Mouse (Mus musculus) embryonic facial prominence, embryonic 10.5 days (tissue): Measurements from ENCODE around the gene Prss33. TPM values are rescaled to one million over a fixed set of nuclear protein-coding genes. Genes with fewer than 3 reads are reported as not detected.

ENCODE experiments used
- DNase-seq: peaks from one replicate; pipeline ENCODE4 v3.0.0-alpha.2; 2017; ENCODE audit warnings: low spot score
- H3K27ac ChIP-seq: fragments of 300-500 bp; sonication (generic); replicated peaks from 2 replicates; pipeline ENCODE4 v1.5.1; 2016; ENCODE audit warnings: mild to moderate bottlenecking
- H3K27me3 ChIP-seq: fragments of 300-500 bp; sonication (generic); replicated peaks from 2 replicates; pipeline ENCODE4 v1.6.1; 2016; ENCODE audit warnings: low read depth, mild to moderate bottlenecking; ENCODE audit not compliant: poor library complexity, severe bottlenecking
- H3K36me3 ChIP-seq: fragments of 300-500 bp; sonication (generic); replicated peaks from 2 replicates; pipeline ENCODE4 v1.6.1; 2016; ENCODE audit warnings: mild to moderate bottlenecking, moderate library complexity
- H3K4me1 ChIP-seq: fragments of 300-500 bp; sonication (generic); 2 replicates; pipeline ENCODE4 v1.6.1; 2016
- H3K4me3 ChIP-seq: fragments of 300-500 bp; sonication (generic); 2 replicates; pipeline ENCODE4 v1.5.1; 2016; ENCODE audit warnings: mild to moderate bottlenecking, moderate library complexity
- H3K9me3 ChIP-seq: fragments of 300-500 bp; sonication (generic); 2 replicates; pipeline ENCODE4 v1.6.1; 2016; ENCODE audit warnings: mild to moderate bottlenecking
- WGBS: fragments of 180-500 bp; shearing (Covaris S2); methylation state at CpG from one replicate; pipeline ENCODE4 v1.1.7; 2016; 5-methylcytosine and 5-hydroxymethylcytosine counted together
- polyA plus RNA-seq: library from polyadenylated mRNA; unstranded; fragments of >200 nt; fragmentation: Nextera tagmentation; extraction: Ambion mirVana; gene quantifications from 2 replicates; pipeline ENCODE4 v1.2.1, GENCODE M21; 2016

Prss33 gene
- polyA plus RNA-seq, 1 experiment from 2014 or later, result 0.21 TPM

- WGBS, result 73% methylated on average over 6 of the region's 6 CpGs
- DNase-seq, result no peak
- Histone ChIP-seq H3K36me3 (peaks cover 100% of the 10 kb centered on the region), H3K4me3 (no peak overlapping the region), H3K27ac (no peak overlapping the region), H3K9me3 (peaks cover 24% of the 10 kb centered on the region), H3K4me1 (peaks cover 6% of the 10 kb centered on the region), H3K27me3 (no peaks in the 10 kb centered on the region)
Measured at GRCm38 (mm10) chr17:23822094-23822493, 13.8 kb downstream of the Prss33 start.

GRCm38 (mm10) chr17:23820731-23821130 is 15.1 kb downstream of the Prss33 start:
- H3K36me3 ChIP-seq, result peaks cover 100% of the 10 kb centered on the region
- no peaks in the 10 kb centered on the region for H3K27me3 ChIP-seq
- H3K27ac ChIP-seq, result no peak overlapping the region
- peaks cover 37% of the 10 kb centered on the region for H3K9me3 ChIP-seq
- DNase-seq, result no peak
- no peak overlapping the region for H3K4me3 ChIP-seq
- WGBS, result 94% methylated on average over 5 of the region's 5 CpGs
- H3K4me1 ChIP-seq, result 0 out of 2 replicates have a peak, but pooled peaks cover 5% of the 10 kb centered on the region

DNA sequence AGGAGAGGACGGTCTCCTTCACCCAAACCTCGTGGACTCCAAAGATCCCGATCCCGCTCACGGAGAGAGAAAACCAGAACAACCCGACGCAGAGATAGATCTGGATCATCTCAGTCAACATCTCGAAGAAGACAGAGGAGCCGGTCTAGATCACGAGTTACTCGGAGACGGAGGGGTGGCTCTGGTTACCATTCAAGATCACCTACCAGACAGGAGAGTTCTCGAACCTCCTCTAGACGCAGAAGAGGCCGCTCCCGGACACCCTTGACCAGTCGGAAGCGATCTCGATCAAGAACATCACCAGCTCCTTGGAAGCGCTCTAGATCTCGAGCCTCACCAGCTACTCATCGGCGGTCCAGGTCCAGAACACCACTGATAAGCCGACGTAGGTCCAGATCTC is 16.6 kb downstream of the Prss33 start:
- no peak overlapping the region for H3K27ac ChIP-seq
- WGBS, result 97% methylated on average over 25 of the region's 25 CpGs
- peaks cover 100% of the 10 kb centered on the region for H3K36me3 ChIP-seq
- no peaks in the 10 kb centered on the region for H3K4me1 ChIP-seq
- H3K27me3 ChIP-seq, result no peaks in the 10 kb centered on the region
- no peak overlapping the region for H3K4me3 ChIP-seq
- DNase-seq, result no peak
- peaks cover 46% of the 10 kb centered on the region for H3K9me3 ChIP-seq

- H3K27me3 ChIP-seq, result no peaks in the 10 kb centered on the region
- H3K36me3 ChIP-seq, result peaks cover 100% of the 10 kb centered on the region
- DNase-seq, result no peak
- peaks cover 46% of the 10 kb centered on the region for H3K9me3 ChIP-seq
- H3K4me1 ChIP-seq, result no peaks in the 10 kb centered on the region
- no peak overlapping the region for H3K4me3 ChIP-seq
- H3K27ac ChIP-seq, result no peak overlapping the region
- WGBS, result 98% methylated on average over 8 of the region's 8 CpGs
Measured at GRCm38 (mm10) chr17:23818579-23818978, 17.3 kb downstream of the Prss33 start.

DNA sequence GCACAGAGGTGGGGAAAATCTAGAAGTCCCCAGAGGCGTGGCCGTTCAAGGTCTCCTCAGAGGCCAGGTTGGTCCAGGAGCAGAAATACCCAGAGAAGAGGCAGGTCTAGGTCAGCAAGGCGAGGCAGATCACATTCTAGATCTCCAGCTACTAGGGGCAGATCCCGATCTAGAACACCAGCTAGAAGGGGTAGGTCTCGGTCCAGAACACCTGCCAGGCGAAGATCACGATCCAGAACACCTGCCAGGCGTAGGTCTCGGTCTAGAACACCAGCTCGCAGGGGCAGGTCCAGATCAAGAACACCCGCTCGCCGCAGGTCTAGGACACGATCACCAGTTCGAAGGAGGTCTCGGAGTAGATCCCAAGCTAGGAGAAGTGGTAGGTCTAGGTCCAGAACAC is 20.2 kb downstream of the Prss33 start:
- WGBS, result 98% methylated on average over 16 of the region's 16 CpGs
- Histone ChIP-seq H3K27ac (no peak overlapping the region), H3K27me3 (no peaks in the 10 kb centered on the region), H3K9me3 (peaks cover 46% of the 10 kb centered on the region), H3K4me3 (no peak overlapping the region), H3K4me1 (no peaks in the 10 kb centered on the region), H3K36me3 (peaks cover 100% of the 10 kb centered on the region)
- no peak for DNase-seq

GRCm38 (mm10) chr17:23807918-23808317 is 27.9 kb downstream of the Prss33 start:
- Histone ChIP-seq H3K27ac (no peak overlapping the region), H3K27me3 (no peaks in the 10 kb centered on the region), H3K36me3 (peaks cover 76% of the 10 kb centered on the region), H3K4me1 (peaks cover 28% of the 10 kb centered on the region), H3K9me3 (no peaks in the 10 kb centered on the region), H3K4me3 (no peak overlapping the region)
- DNase-seq, result no peak
- 88% methylated on average over 3 of the region's 3 CpGs for WGBS

GRCm38 (mm10) chr17:23806867-23807266 is 29.0 kb downstream of the Prss33 start:
- whole genome bisulfite sequencing, result 85% methylated on average over 25 of the region's 25 CpGs
- no peaks in the 10 kb centered on the region for H3K27me3 ChIP-seq
- DNase-seq, result peak; percentile 29
- H3K9me3 ChIP-seq, result no peaks in the 10 kb centered on the region
- peak overlapping the region; percentile 81; the same call in 1 of the 2 replicates for H3K4me3 ChIP-seq
- H3K4me1 ChIP-seq, result peaks cover 33% of the 10 kb centered on the region
- peaks cover 66% of the 10 kb centered on the region for H3K36me3 ChIP-seq
- H3K27ac ChIP-seq, result no peak overlapping the region

DNA sequence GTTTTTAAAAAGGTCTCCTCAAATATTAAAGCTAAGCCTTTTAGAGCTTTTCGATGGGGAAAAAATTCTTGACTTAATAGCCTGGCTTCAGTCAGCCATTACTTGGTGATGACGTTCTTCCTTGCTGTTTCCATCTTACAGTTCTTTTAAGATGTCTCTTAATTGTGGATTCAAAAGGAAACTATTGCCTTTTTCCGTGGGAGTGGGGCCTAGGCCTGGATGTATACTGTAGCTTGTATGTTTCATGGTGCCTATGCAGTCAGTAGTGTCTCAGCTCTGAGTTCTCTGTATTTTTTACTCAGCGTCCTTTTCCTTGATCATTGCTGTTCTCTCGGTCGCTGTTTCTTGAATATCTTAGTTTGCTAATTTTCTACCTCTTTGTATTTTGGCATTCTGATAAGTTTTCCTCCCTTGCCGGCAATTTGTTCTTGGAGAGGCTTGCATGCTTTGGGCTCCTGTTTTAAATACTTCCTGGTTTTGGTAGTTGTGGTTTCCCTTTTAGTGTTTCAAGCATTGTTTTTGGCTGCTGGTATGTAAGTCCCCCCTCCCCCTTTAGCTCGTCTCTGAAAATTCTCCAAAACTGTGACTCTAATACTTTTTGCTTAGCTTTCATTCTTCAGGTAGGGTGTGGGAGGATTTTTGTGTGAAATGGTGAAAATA is 31.3 kb downstream of the Prss33 start:
- peaks cover 43% of the 10 kb centered on the region for H3K36me3 ChIP-seq
- H3K27ac ChIP-seq, result peak overlapping the region; percentile 99
- peak overlapping the region; percentile 81 for H3K4me3 ChIP-seq
- H3K9me3 ChIP-seq, result peaks cover 3% of the 10 kb centered on the region; the same call in 1 of the 2 replicates
- 9% methylated on average over 8 of the region's 8 CpGs for WGBS
- H3K27me3 ChIP-seq, result no peaks in the 10 kb centered on the region
- H3K4me1 ChIP-seq, result peaks cover 33% of the 10 kb centered on the region
- no peak for DNase-seq

DNA sequence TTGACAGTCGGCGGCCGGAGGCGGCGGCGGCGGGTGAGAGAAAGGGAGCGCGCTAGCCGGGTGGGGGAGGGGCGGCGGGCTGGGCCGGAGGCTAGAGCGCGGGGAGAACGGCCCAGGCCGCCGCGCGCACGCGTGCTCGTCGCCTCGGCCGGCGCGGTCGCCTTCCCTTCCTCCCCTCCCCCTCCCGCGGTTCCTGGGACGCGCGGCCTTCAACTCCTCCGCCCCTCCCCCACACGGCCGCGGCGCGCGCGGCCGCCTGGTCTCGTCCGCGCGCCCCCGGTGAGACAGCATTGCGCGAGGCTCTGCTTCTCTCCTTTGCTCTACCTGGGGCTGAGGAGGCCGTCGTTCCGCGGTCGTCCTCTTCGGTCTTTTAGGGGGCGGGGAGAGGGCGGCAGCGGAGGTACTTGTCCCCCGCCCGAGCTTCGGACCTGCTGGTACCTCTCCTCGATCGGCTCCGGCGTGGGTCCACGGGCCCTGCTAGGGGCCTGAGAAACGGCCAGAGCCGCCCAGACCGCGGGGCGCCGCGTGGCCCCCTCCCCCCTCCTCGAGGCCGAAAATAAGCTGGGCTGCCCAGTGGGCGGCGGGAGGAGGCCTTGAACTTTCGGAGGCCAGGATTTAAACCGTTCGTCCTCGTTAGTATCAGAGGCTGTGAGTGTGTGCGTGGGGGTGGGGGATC is 32.4 kb downstream of the Prss33 start:
- peaks cover 32% of the 10 kb centered on the region for H3K36me3 ChIP-seq
- WGBS, result under 1% methylated on average over 83 of the region's 83 CpGs
- H3K27me3 ChIP-seq, result no peaks in the 10 kb centered on the region
- peaks cover 33% of the 10 kb centered on the region for H3K4me1 ChIP-seq
- peak overlapping the region; percentile 99 for H3K27ac ChIP-seq
- DNase-seq, result peak; percentile 92
- peak overlapping the region; percentile 81 for H3K4me3 ChIP-seq
- H3K9me3 ChIP-seq, result peaks cover 3% of the 10 kb centered on the region; the same call in 1 of the 2 replicates

DNA sequence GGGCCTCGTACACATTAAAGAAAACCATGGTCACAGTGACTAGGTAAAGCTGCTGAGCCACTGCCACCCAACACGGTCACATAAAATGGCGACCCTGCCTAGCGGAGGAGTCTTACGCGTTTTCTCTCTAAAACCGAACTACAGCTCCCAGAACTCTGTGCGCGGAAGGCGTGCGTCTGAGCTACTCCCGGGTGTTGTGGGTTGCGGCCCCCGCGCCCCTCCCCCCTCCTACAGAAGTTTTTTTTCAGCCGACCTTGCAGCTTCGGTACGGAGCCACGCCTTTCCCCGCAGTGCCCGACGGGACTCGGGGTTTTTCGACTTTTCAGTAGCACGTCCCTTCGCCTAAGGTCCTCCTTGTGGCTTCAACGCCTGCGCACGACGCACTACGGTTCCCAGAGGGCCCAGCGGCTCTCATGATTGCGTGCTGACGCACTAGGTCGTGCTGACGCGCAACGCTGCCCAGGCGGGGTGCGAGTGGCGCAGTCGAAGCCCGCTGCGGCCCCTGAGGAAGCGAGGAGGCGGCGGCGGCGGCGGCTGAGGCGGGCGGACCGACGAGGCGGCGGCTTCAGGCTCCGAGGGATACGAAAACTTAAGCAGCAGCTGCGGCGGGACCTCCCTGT is 33.0 kb downstream of the Prss33 start:
- peaks cover 3% of the 10 kb centered on the region; the same call in 1 of the 2 replicates for H3K9me3 ChIP-seq
- DNase-seq, result peak; percentile 98
- under 1% methylated on average over 60 of the region's 60 CpGs for WGBS

DNA sequence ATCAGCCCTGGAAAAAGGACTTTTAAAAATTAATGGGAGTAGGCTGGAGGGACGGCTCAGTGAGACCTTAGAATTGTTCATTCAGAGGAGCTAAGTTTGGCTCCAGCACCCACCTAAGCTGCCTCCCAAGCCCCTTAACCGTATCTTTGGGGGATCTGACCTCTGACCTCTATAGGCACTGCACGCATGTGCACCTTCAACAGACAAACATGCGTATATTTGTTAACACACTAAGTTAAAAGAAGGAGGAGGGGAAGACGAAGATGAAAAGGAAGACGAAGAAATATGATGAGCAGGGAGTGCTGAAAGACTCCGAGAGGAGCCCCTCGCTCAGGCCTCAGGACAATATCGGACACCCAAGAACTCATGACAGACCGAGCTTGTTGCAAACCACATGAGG is 34.2 kb downstream of the Prss33 start:
- 86% methylated on average over 10 of the region's 10 CpGs for whole genome bisulfite sequencing
- Histone ChIP-seq H3K27me3 (no peaks in the 10 kb centered on the region), H3K4me3 (no peak overlapping the region), H3K27ac (peak overlapping the region; percentile 20; the same call in 1 of the 2 replicates), H3K4me1 (peaks cover 35% of the 10 kb centered on the region), H3K9me3 (peaks cover 3% of the 10 kb centered on the region; the same call in 1 of the 2 replicates), H3K36me3 (peaks cover 18% of the 10 kb centered on the region)
- DNase-seq, result no peak

More for the DNA sequence above, 33.0 kb downstream of the Prss33 start:
- peaks cover 27% of the 10 kb centered on the region for H3K36me3 ChIP-seq
- peak overlapping the region; percentile 99 for H3K27ac ChIP-seq
- peaks cover 34% of the 10 kb centered on the region for H3K4me1 ChIP-seq
- H3K27me3 ChIP-seq, result no peaks in the 10 kb centered on the region
- H3K4me3 ChIP-seq, result peak overlapping the region; percentile 81

- WGBS, result 52% methylated on average over 7 of the region's 7 CpGs
- DNase-seq, result no peak
- peaks cover 3% of the 10 kb centered on the region; the same call in 1 of the 2 replicates for H3K9me3 ChIP-seq
Measured at GRCm38 (mm10) chr17:23797316-23797715, 38.5 kb downstream of the Prss33 start.

More at GRCm38 (mm10) chr17:23797316-23797715, 38.5 kb downstream of the Prss33 start:
- Histone ChIP-seq H3K4me1 (peaks cover 16% of the 10 kb centered on the region), H3K4me3 (no peak overlapping the region), H3K27ac (no peak overlapping the region), H3K36me3 (peaks cover 11% of the 10 kb centered on the region), H3K27me3 (no peaks in the 10 kb centered on the region)
